Mouse (Mus musculus) olfactory bulb, adult 2 months (tissue): ENCODE results near the gene Gpr22. TPM values are rescaled to one million over a fixed set of nuclear protein-coding genes. Genes with fewer than 3 reads are reported as not detected.

ENCODE experiments used
- H3K27ac ChIP-seq: fragments of 200-500 bp; 2 replicates; pipeline ENCODE4 v1.5.1; 2012; ENCODE audit warnings: low read depth, low read length; ENCODE audit not compliant: insufficient read depth
- H3K4me1 ChIP-seq: fragments of 200-500 bp; 2 replicates; pipeline ENCODE4 v1.6.1; 2012; ENCODE audit warnings: low read length; ENCODE audit not compliant: control insufficient read depth, insufficient read depth
- H3K4me3 ChIP-seq: fragments of 200-500 bp; 2 replicates; pipeline ENCODE4 v1.5.1; 2012; ENCODE audit warnings: mild to moderate bottlenecking, low read depth, low read length, moderate library complexity; ENCODE audit not compliant: insufficient read depth
- CTCF ChIP-seq: fragments of 200-500 bp; IDR thresholded peaks from 2 replicates; pipeline ENCODE4 v1.5.1; 2012; ENCODE audit warnings: low read depth, mild to moderate bottlenecking, low read length, moderate library complexity; ENCODE audit not compliant: insufficient read depth
- POLR2A ChIP-seq: fragments of 200-500 bp; IDR thresholded peaks from 2 replicates; pipeline ENCODE4 v1.6.1; 2012; ENCODE audit warnings: mild to moderate bottlenecking, low read depth, low read length, moderate library complexity; ENCODE audit not compliant: insufficient read depth
- WGBS: fragments of 180-500 bp; shearing (Covaris S2); methylation state at CpG from one replicate; pipeline ENCODE4 v1.1.7; 2018; 5-methylcytosine and 5-hydroxymethylcytosine counted together
- polyA plus RNA-seq: library from polyadenylated mRNA; stranded (reverse); fragments of >200 nt; gene quantifications from 2 replicates; pipeline ENCODE4 v1.2.4, GENCODE M21; 2012; ENCODE audit warnings: low replicate concordance; ENCODE audit not compliant: missing spikeins, insufficient read depth, insufficient read length

The Gpr22 gene
- polyA plus RNA-seq, 1 experiment, result not detected

DNA sequence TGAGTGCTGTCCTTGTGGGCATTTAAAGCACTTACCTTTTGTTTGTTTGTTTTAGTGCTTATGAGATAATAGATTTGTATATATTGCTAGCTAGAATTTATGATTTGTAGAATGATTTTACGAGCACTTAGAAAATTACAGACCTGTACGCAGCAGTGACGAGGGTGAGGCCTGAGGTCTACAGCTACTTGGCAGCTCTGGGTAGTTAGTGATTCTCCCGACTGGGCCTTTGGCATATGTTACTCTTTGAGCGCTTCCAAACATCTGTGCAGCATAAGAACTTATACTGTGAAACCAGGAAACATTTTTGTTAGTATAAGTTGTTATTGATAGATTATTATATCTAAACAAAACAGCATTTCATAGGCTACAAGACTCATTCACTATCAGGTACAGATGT is 12.3 kb downstream of the Gpr22 start:
- Histone ChIP-seq H3K4me1 (no peaks in the 10 kb centered on the region), H3K27ac (no peak overlapping the region), H3K4me3 (no peak overlapping the region)
- whole genome bisulfite sequencing, result 73% methylated on average over 5 of the region's 5 CpGs
- TF ChIP-seq CTCF (no peak), POLR2A (no peak)

- WGBS, result 76% methylated on average over 5 of the region's 5 CpGs
- TF ChIP-seq CTCF, result no peak
- TF ChIP-seq POLR2A, result no peak
- Histone ChIP-seq H3K27ac (no peak overlapping the region), H3K4me1 (no peaks in the 10 kb centered on the region), H3K4me3 (no peak overlapping the region)
These were observed 13.0 kb downstream of the Gpr22 start for GRCm38 (mm10) chr12:31700623-31701347.

DNA sequence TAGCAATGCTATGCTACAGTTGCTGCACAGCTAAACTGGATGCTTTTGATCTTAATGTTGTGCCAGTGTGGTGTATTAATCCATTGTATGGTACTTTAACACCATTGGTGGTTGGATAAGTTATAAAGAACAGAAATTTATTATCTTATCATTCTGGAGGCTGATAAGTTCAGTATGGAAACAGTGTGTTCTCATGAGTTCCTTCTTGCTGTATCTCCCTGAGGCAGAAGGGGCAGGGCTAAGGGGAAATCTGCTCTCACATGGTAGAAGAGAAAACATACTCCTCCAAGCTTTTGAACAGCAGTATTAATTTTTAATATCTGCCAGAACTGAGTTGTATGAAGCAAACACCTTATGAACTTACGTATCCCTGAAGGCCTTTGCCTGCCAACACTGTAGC is 20.5 kb downstream of the Gpr22 start:
- TF ChIP-seq CTCF (no peak), POLR2A (no peak)
- WGBS, result 100% methylated on average over 1 of the region's 1 CpGs

DNA sequence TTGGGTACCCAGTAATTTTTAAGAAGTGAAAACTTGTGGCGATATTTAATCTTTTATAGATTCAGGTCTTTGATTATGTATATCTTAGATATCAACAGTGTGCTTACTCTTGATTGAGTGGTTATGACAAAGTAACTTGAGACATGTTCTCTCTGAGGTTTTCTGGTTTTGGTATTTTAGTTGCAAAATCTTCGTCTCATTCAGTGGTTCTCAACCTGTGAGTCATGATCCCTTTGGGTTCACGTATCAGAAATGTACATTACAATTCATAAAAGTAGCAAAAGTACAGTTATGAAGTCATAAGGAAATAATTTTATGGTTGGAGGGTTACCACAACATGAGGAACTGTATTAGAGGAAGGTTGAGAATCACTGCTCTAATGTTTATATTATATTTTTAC is 27.1 kb downstream of the Gpr22 start:
- 97% methylated on average over 3 of the region's 3 CpGs for WGBS
- Histone ChIP-seq H3K27ac (no peak overlapping the region), H3K4me1 (no peaks in the 10 kb centered on the region), H3K4me3 (no peak overlapping the region)
- TF ChIP-seq POLR2A (no peak), CTCF (no peak)

More for the DNA sequence above, 20.5 kb downstream of the Gpr22 start:
- Histone ChIP-seq H3K27ac (no peak overlapping the region), H3K4me3 (no peak overlapping the region), H3K4me1 (no peaks in the 10 kb centered on the region)

DNA sequence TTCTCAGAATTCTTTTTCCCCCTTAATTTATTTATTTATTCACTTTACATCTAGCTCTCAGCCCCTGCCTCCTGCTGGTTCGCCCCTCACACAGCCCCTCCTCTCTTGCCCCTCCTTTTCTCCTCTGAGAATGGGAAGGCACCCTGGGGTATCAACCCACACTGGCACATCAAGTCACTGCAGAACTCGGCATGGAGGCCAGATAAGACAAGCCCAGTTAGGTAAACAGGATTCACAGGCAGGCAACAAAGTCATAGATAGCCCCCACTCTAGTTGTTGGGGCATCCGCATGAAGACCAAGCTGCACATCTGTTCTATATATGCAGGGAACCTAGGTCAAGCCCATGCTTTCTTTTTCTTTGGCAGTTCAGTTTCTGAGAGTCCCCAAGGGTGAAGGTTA is 46.6 kb downstream of the Gpr22 start:
- Histone ChIP-seq H3K4me3 (no peak overlapping the region), H3K4me1 (no peaks in the 10 kb centered on the region), H3K27ac (no peak overlapping the region)
- TF ChIP-seq POLR2A (no peak), CTCF (no peak)
- 67% methylated on average over 3 of the region's 3 CpGs for WGBS

DNA sequence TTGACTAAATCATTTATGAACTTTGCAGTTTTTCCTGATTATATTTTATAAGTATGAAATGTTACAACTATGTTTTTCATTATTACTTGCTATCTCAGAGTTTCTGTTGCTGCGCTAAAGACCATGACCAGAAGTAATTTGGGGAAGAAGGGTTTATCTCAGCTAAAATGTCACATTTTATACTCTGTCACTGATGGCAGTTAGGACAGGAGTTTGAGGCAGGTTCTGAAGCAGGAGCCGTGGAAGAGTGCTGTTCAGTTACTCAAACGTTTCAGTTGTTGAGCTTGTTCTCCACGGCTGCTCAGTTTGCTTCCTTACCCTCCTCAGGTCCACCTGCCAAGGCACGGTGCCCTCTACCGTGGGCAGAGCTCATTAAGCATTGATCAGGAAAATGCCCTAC is 47.7 kb downstream of the Gpr22 start:
- H3K4me3 ChIP-seq, result no peak overlapping the region
- TF ChIP-seq POLR2A (no peak), CTCF (no peak)
- H3K27ac ChIP-seq, result no peak overlapping the region
- no peaks in the 10 kb centered on the region for H3K4me1 ChIP-seq
- 59% methylated on average over 6 of the region's 6 CpGs for WGBS

Other genes starting within 250 kb of the Gpr22 start
- not detected in 2 replicates for gene Cbll1, start 214.3 kb downstream of the Gpr22 start, polyA plus RNA-seq
- gene Slc26a4, start 154.0 kb downstream of the Gpr22 start, polyA plus RNA-seq, result not detected in 2 replicates
- not detected in 2 replicates for gene Bcap29, start 79.3 kb downstream of the Gpr22 start, polyA plus RNA-seq
- not detected in 2 replicates for gene Dus4l, start 59.1 kb downstream of the Gpr22 start, polyA plus RNA-seq
- gene Cog5, start 59.1 kb downstream of the Gpr22 start, polyA plus RNA-seq, result not detected in 2 replicates
- gene Hbp1, start 236.6 kb upstream of the Gpr22 start, polyA plus RNA-seq, result not detected in 2 replicates